Mouse (Mus musculus) embryonic facial prominence, embryonic 11.5 days (tissue): ENCODE data around the gene Tspan12. TPM values are rescaled to one million over a fixed set of nuclear protein-coding genes. Genes with fewer than 3 reads are reported as not detected.
"Not testable (repeated sequence)": the region's sequence is repeated elsewhere in the genome, so short reads cannot be mapped to it uniquely, and the experiment has no call there.

Experiments
- ATAC-seq: fragments of 200-750 bp; cut with Nextera tagmentation; replicated peaks from 2 replicates; pipeline ENCODE4 v1.8.0; 2017; ENCODE audit warnings: low read depth; ENCODE audit not compliant: insufficient number of reproducible peaks, low FRiP score, low TSS enrichment
- DNase-seq: peaks from one replicate; pipeline ENCODE4 v3.0.0-alpha.2; 2015; ENCODE audit warnings: low spot score
- H3K27ac ChIP-seq: fragments of 300-500 bp; sonication (generic); replicated peaks from 2 replicates; pipeline ENCODE4 v1.5.1; 2014; ENCODE audit warnings: mild to moderate bottlenecking, low read depth, low read length, control low read depth
- H3K27me3 ChIP-seq: fragments of 300-500 bp; sonication (generic); 2 replicates; pipeline ENCODE4 v1.6.1; 2014; ENCODE audit warnings: mild to moderate bottlenecking, low read length, moderate library complexity, mixed read lengths; ENCODE audit not compliant: control insufficient read depth, insufficient read depth
- H3K36me3 ChIP-seq: fragments of 300-500 bp; sonication (generic); replicated peaks from 2 replicates; pipeline ENCODE4 v1.6.1; 2014; ENCODE audit warnings: low read depth, mild to moderate bottlenecking, low read length, moderate library complexity, mixed read lengths; ENCODE audit not compliant: control insufficient read depth, insufficient read depth
- H3K4me1 ChIP-seq: fragments of 300-500 bp; sonication (generic); 2 replicates; pipeline ENCODE4 v1.6.1; 2014; ENCODE audit warnings: low read length, mixed read lengths; ENCODE audit not compliant: control insufficient read depth, insufficient read depth
- H3K4me2 ChIP-seq: fragments of 300-500 bp; sonication (generic); 2 replicates; pipeline ENCODE4 v1.6.1; 2014; ENCODE audit warnings: low read depth, mild to moderate bottlenecking, control low read depth, low read length, moderate library complexity
- H3K4me3 ChIP-seq: fragments of 300-500 bp; sonication (generic); 2 replicates; pipeline ENCODE4 v1.5.1; 2014; ENCODE audit warnings: low read depth, low read length, control low read depth
- H3K9ac ChIP-seq: fragments of 300-500 bp; sonication (generic); replicated peaks from 2 replicates; pipeline ENCODE4 v1.6.1; 2014; ENCODE audit warnings: mild to moderate bottlenecking, control low read depth, low read length
- H3K9me3 ChIP-seq: fragments of 300-500 bp; sonication (generic); replicated peaks from 2 replicates; pipeline ENCODE4 v1.6.1; 2016; ENCODE audit warnings: mild to moderate bottlenecking, low read length, inconsistent platforms, mixed read lengths; ENCODE audit not compliant: control insufficient read depth
- WGBS: fragments of 180-500 bp; shearing (Covaris S2); extraction: QIAGEN DNeasy Blood & Tissue Kit; methylation state at CpG from one replicate; pipeline ENCODE4 v1.1.7; 2014; 5-methylcytosine and 5-hydroxymethylcytosine counted together
- polyA plus RNA-seq: library from polyadenylated mRNA; unstranded; fragments of >200 nt; fragmentation: Nextera tagmentation; extraction: Ambion mirVana; gene quantifications from 2 replicates; pipeline ENCODE4 v1.2.1, GENCODE M21; 2014

Gene Tspan12
- polyA plus RNA-seq, 1 experiment from 2014 or later, result 63.9 TPM

DNA sequence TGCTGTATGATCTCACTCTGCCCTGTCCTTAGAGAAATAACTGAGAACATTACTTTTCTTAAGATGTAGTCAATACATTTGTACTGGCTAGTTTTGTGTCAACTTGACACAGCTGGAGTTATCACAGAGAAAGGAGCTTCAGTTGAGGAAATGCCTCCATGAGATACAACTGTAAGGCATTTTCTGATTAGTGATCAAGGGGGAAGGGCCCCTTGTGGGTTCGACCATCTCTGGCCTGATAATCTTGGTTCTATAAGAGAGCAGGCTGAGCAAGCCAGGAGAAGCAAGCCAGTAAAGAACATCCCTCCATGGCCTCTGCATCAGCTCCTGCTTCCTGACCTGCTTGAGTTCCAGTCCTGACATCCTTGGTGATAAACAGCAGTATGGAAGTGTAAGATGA lies 62.7 kb downstream of the Tspan12 start:
- not testable (repeated sequence) for H3K9ac ChIP-seq, H3K27me3 ChIP-seq, H3K9me3 ChIP-seq, DNase-seq, H3K4me1 ChIP-seq, H3K27ac ChIP-seq, H3K4me3 ChIP-seq, ATAC-seq, H3K4me2 ChIP-seq, H3K36me3 ChIP-seq
- 60% methylated on average over 1 of the region's 1 CpGs for WGBS

DNA sequence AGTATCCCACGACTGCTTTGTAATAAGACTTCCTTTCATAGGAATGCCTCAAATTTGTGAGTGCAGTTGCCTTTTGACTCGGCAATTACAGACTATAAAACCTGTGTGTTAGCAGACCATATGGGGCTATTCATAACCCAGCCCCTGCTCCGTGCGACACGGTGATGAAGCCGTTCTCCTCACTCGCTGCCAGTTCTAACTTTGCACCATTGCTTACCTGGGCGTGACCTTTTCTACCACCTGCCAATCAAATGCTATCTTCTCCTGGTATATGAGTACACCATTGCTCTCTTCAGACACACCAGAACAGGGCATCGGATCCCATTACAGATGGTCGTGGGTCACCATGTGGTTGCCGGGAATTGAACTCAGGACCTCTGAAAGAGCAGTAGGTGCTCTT lies 64.6 kb downstream of the Tspan12 start:
- no peaks in the 10 kb centered on the region for H3K36me3 ChIP-seq
- no peak overlapping the region for H3K27ac ChIP-seq
- H3K9ac ChIP-seq, result no peak overlapping the region
- DNase-seq (no peak), ATAC-seq (0 out of 2 replicates have a peak, but pooled peaks have one; percentile 29)
- H3K4me1 ChIP-seq, result no peaks in the 10 kb centered on the region
- H3K27me3 ChIP-seq, result no peaks in the 10 kb centered on the region
- H3K4me3 ChIP-seq, result no peak overlapping the region
- H3K4me2 ChIP-seq, result no peak overlapping the region
- H3K9me3 ChIP-seq, result no peaks in the 10 kb centered on the region
- WGBS, result 72% methylated on average over 11 of the region's 11 CpGs

DNA sequence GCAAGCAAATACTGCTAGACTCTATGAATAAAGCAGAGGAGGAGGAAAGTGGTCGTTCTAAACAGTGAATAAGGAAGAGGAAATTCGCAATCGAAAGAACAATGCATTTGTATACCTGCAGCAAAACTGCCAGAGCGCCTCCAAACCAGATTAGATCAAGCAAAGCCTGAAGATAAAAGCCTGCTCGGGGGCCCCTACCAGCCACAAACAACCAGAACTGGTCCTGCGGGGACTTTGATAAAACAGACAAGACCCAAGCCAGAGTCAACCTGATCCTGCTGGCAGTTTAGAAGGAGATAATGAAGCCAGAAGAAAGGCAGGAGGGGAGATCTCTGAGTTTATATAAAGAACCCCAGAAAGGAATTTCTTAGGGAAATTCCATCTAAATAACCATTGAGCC lies 65.0 kb downstream of the Tspan12 start:
- Histone ChIP-seq H3K9me3 (no peaks in the 10 kb centered on the region), H3K36me3 (no peaks in the 10 kb centered on the region), H3K27ac (no peak overlapping the region), H3K27me3 (no peaks in the 10 kb centered on the region), H3K4me1 (no peaks in the 10 kb centered on the region), H3K4me3 (no peak overlapping the region), H3K4me2 (no peak overlapping the region), H3K9ac (no peak overlapping the region)
- 42% methylated on average over 6 of the region's 6 CpGs for WGBS
- ATAC-seq, result no peak
- DNase-seq, result no peak

DNA sequence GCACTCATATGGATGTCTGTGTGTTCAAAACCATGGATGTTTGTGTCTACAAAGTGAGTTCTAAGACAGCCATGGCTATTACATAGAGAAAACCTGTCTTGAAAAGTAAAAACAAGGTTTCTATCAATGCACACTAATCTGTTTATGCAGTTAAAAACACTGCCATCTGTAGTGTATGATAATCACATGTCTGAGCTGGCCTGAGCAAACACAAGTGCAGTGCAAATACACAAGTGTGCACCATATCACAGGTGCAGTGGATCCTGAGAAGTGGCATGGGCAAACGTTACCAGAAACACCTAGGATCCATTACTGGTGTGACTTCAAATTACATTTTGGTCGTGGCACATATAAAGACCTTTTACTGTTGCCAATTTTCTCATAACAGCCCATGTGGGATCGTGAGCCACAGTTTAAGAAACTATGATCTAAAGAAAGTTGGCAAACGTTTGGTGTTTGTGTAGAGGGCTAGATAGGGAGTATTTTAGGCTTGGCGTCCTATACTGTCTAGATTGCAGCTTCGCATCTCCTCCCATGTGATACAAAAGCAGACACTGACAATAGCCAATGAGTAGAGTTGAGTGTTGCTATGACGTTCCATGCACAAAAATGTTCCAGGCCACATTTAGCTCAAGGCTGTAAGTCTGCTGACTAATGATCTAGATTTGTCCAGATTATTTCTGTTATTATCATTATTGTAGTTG lies 78.0 kb downstream of the Tspan12 start:
- H3K36me3 ChIP-seq, result no peaks in the 10 kb centered on the region
- no peak overlapping the region for H3K27ac ChIP-seq
- no peak overlapping the region for H3K9ac ChIP-seq
- ATAC-seq (no peak), DNase-seq (no peak)
- H3K4me3 ChIP-seq, result no peak overlapping the region
- H3K4me1 ChIP-seq, result no peaks in the 10 kb centered on the region
- no peaks in the 10 kb centered on the region for H3K27me3 ChIP-seq
- H3K4me2 ChIP-seq, result no peak overlapping the region
- H3K9me3 ChIP-seq, result no peaks in the 10 kb centered on the region
- 86% methylated on average over 7 of the region's 7 CpGs for WGBS

DNA sequence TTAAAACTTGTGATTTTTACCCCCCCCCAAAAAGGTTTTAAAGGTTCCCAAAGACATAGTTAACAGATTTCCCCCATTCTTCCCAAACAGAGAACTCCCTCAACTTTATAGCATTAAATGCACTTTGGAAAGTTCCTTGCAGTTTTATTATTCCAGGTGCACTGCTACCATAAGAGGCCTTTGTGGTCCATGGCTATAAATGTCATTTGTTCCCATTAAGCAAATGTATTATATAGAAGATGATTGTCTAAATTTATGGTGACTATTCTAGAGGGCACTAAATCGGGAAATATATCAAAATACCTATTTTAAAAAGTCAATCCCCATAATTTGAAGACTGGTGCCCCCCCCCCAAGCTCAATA lies 82.9 kb downstream of the Tspan12 start:
- 80% methylated on average over 1 of the region's 1 CpGs for WGBS
- DNase-seq (no peak), ATAC-seq (no peak)
- no peaks in the 10 kb centered on the region for H3K36me3 ChIP-seq
- no peaks in the 10 kb centered on the region for H3K4me1 ChIP-seq
- no peaks in the 10 kb centered on the region for H3K27me3 ChIP-seq
- no peak overlapping the region for H3K4me2 ChIP-seq
- no peak overlapping the region for H3K9ac ChIP-seq
- no peaks in the 10 kb centered on the region for H3K9me3 ChIP-seq
- H3K4me3 ChIP-seq, result no peak overlapping the region
- H3K27ac ChIP-seq, result no peak overlapping the region

DNA sequence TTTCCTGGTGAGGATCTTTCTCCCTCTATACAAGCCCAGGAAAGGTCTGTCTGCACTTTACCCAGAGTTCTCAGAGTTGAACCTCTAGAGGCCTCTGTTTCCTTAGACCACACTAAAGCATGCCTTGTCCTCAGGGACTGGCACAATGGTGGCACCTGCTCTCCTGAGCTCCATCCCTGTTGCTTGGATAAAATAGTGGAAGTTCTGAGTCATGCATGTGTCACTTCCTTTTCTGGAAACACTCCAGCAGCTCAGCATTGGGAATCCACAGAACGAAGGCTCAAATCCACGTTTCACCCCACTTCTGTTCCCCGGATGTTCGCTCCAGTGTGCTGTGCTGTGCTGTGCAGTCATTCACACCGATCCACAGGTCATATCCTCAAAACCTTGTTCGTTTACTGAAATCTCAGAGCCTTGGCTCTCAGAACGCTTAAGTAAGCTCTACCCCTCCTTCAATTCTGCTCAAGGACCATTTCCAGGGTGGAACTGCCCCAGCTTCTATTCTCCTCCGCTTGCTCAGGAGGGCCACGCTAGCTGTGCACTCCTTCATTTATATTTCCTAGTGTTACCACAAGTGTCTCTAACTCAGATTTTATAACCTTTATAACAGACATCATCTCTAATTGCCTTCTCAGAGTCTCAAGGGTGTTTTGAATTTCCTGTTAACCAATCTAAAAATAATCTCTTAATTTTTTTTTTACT lies 83.4 kb downstream of the Tspan12 start:
- ATAC-seq, result no peak
- no peaks in the 10 kb centered on the region for H3K27me3 ChIP-seq
- 92% methylated on average over 9 of the region's 9 CpGs for WGBS
- no peak overlapping the region for H3K4me3 ChIP-seq
- H3K9me3 ChIP-seq, result no peaks in the 10 kb centered on the region
- H3K27ac ChIP-seq, result no peak overlapping the region
- H3K4me2 ChIP-seq, result no peak overlapping the region
- H3K36me3 ChIP-seq, result no peaks in the 10 kb centered on the region
- no peaks in the 10 kb centered on the region for H3K4me1 ChIP-seq
- DNase-seq, result no peak
- H3K9ac ChIP-seq, result no peak overlapping the region

DNA sequence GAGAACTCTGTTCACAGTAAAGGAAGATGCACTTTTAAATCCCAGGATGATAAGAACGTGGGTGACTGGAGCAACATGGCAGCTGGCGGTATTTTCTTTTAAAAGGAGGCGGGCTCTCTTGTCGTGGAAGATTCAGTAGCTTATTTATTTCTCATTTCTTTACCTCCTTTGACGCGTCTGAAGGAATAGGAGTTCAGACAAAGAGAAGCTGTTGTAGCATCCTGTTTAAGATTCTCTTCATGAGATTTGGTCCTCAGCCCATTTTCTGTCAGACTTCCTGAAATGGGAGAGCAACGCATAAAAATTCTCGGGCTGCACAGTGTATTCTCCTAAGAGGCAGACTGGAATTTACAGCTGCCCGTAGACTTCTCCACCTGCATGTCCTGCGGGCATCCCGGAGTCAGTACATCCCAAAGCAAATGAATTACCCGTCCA lies 84.5 kb downstream of the Tspan12 start:
- H3K27me3 ChIP-seq, result no peaks in the 10 kb centered on the region
- no peaks in the 10 kb centered on the region for H3K36me3 ChIP-seq
- ATAC-seq, result no peak
- no peak overlapping the region for H3K4me2 ChIP-seq
- no peak overlapping the region for H3K4me3 ChIP-seq
- no peak overlapping the region for H3K9ac ChIP-seq
- no peaks in the 10 kb centered on the region for H3K9me3 ChIP-seq
- H3K27ac ChIP-seq, result no peak overlapping the region
- no peak for DNase-seq
- H3K4me1 ChIP-seq, result no peaks in the 10 kb centered on the region
- 86% methylated on average over 12 of the region's 12 CpGs for WGBS

DNA sequence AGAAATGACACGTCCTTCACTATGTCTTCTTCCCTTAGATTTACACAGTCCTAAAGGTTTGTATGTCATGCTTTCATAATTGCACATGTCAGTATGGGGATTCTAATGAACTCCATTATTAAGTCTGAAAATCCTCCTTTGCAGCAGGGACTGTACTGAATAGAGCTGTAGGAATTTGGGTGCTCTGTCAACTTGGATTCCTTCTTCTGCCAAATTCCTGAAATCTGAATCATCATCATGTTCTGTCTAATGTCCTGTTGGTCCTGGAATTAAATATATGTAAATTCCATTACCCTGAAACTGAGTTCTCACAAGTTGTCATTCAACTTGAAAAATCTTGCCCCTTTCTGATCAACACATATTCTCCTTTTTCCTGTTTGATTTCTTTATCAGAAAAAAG lies 104.8 kb downstream of the Tspan12 start:
- no peaks in the 10 kb centered on the region for H3K9me3 ChIP-seq
- WGBS, result 65% methylated on average over 1 of the region's 1 CpGs

More for the DNA sequence above, 104.8 kb downstream of the Tspan12 start:
- Histone ChIP-seq H3K4me3 (no peak overlapping the region), H3K27me3 (no peaks in the 10 kb centered on the region), H3K4me2 (no peak overlapping the region), H3K9ac (no peak overlapping the region), H3K27ac (no peak overlapping the region), H3K36me3 (no peaks in the 10 kb centered on the region), H3K4me1 (no peaks in the 10 kb centered on the region)
- DNase-seq (no peak), ATAC-seq (no peak)
